Mouse (Mus musculus) CD4-positive helper T cell, adult 2 months (primary cell): ENCODE measurements at regions not wholly inside any gene's neighbourhood (a gene's known extent, or its start where the extent isn't known, plus 50 kb on each side); places are given as distances from the start of the nearest gene placed in this dataset.

Experiments used
- DNase-seq: peaks from one replicate; pipeline ENCODE4 v3.0.0-alpha.2; 2012; ENCODE audit warnings: low read depth, missing footprints, low spot score

DNA sequence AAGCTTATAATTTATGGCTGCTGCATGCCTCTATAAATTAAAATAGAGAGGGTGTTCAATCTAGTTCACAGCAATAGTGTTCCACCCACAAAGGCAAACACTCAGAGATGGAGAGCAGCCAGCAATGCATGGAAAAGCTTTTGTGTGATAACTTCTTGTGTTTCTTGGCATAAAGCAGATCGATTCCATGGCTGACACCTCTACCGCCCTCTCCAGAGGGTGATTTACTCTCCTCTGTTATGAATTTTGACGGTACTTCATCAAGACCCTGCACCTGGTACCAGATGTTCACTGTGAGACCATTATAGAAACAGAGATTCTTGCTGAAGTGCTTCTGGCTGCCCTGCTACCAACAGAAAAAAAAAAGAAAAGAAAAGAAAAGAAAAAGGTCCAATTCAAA is 54.1 kb upstream of the Btc start:
- no peak for DNase-seq

DNA sequence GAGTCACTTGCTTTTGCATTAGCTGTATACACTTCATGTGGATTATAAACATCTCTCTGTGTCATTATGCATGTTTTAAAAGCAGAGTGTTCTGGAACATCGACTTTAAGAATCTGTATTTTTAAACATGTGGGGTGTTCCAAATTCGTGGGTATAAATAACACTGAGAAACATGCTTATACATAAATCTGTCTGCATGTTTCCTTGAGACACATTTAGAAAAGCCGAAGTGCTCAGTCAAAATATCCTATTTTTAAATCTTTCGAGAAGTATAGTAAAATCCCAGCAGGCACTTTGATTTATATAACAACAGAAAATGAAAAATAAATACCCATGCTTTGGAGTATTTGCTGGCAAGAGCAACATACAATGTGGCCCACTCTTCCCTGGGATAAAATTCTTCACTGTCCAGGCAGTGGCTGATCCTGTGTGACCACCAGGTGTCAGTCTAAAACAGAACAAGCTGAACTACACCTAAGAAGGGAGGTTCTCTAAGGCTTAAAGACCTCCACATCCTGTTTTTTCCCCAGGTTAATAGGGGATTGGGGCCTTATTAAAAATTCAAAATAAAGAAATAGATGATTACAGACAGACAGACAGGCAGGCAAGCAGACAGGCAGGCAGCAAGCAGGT is 52.4 kb upstream of the Parm1 start:
- DNase-seq: peak; percentile 11
